Mouse (Mus musculus) neural tube, embryonic 12.5 days (tissue): ENCODE measurements around the gene Ivd. TPM values are rescaled to one million over a fixed set of nuclear protein-coding genes. Genes with fewer than 3 reads are reported as not detected.
A peak's percentile ranks its signal among the peaks of the same experiment; 100 is the strongest.

Source experiments
- ATAC-seq: fragments of 200-750 bp; cut with Nextera tagmentation; 2 replicates; pipeline ENCODE4 v1.8.0; 2017; ENCODE audit warnings: low read depth, mild to moderate bottlenecking, moderate TSS enrichment, moderate library complexity; ENCODE audit not compliant: low FRiP score
- H3K27ac ChIP-seq: fragments of 300-500 bp; sonication (generic); 2 replicates; pipeline ENCODE4 v1.5.1; 2016
- H3K27me3 ChIP-seq: fragments of 300-500 bp; sonication (generic); replicated peaks from 2 replicates; pipeline ENCODE4 v1.6.1; 2016; ENCODE audit warnings: mild to moderate bottlenecking
- H3K36me3 ChIP-seq: fragments of 300-500 bp; sonication (generic); 2 replicates; pipeline ENCODE4 v1.6.1; 2016; ENCODE audit warnings: mild to moderate bottlenecking
- H3K4me1 ChIP-seq: fragments of 300-500 bp; sonication (generic); 2 replicates; pipeline ENCODE4 v1.6.1; 2016
- H3K4me2 ChIP-seq: fragments of 300-500 bp; sonication (generic); replicated peaks from 2 replicates; pipeline ENCODE4 v1.6.1; 2016; ENCODE audit warnings: mild to moderate bottlenecking
- H3K4me3 ChIP-seq: fragments of 300-500 bp; sonication (generic); 2 replicates; pipeline ENCODE4 v1.5.1; 2016
- H3K9ac ChIP-seq: fragments of 300-500 bp; sonication (generic); 2 replicates; pipeline ENCODE4 v1.6.1; 2016; ENCODE audit warnings: mild to moderate bottlenecking
- H3K9me3 ChIP-seq: fragments of 300-500 bp; sonication (generic); 2 replicates; pipeline ENCODE4 v1.6.1; 2016; ENCODE audit warnings: mild to moderate bottlenecking
- WGBS: fragments of 180-500 bp; shearing (Covaris S2); methylation state at CpG from one replicate; pipeline ENCODE4 v1.1.7; 2016; 5-methylcytosine and 5-hydroxymethylcytosine counted together
- polyA plus RNA-seq: library from polyadenylated mRNA; unstranded; fragments of >200 nt; fragmentation: Nextera tagmentation; extraction: Ambion mirVana; gene quantifications from 2 replicates; pipeline ENCODE4 v1.2.1, GENCODE M21; 2016

Ivd gene
- polyA plus RNA-seq, 1 experiment from 2014 or later = 58.5 TPM

- peaks cover 37% of the 10 kb centered on the region for H3K36me3 ChIP-seq
- WGBS = 93% methylated on average over 17 of the region's 17 CpGs
- no peaks in the 10 kb centered on the region for H3K27me3 ChIP-seq
- peaks cover 22% of the 10 kb centered on the region for H3K4me1 ChIP-seq
- no peaks in the 10 kb centered on the region for H3K9me3 ChIP-seq
- H3K4me3 ChIP-seq = no peak overlapping the region
- ATAC-seq = no peak
- no peak overlapping the region for H3K9ac ChIP-seq
- H3K27ac ChIP-seq = no peak overlapping the region
- no peak overlapping the region for H3K4me2 ChIP-seq
Measured at GRCm38 (mm10) chr2:118916436-118916835, 54.7 kb downstream of the Ivd start.

- peaks cover 55% of the 10 kb centered on the region for H3K36me3 ChIP-seq
- no peaks in the 10 kb centered on the region for H3K27me3 ChIP-seq
- H3K9ac ChIP-seq = no peak overlapping the region
- H3K9me3 ChIP-seq = no peaks in the 10 kb centered on the region
- H3K4me1 ChIP-seq = peaks cover 15% of the 10 kb centered on the region
- H3K4me3 ChIP-seq = no peak overlapping the region
- no peak for ATAC-seq
- no peak overlapping the region for H3K27ac ChIP-seq
- no peak overlapping the region for H3K4me2 ChIP-seq
- WGBS = 74% methylated on average over 1 of the region's 1 CpGs
Measured at GRCm38 (mm10) chr2:118918543-118918942, 56.8 kb downstream of the Ivd start.

- H3K9ac ChIP-seq = no peak overlapping the region
- no peak overlapping the region for H3K4me3 ChIP-seq
- peaks cover under 1% of the 10 kb centered on the region; the same call in 1 of the 2 replicates for H3K4me1 ChIP-seq
- H3K9me3 ChIP-seq = no peaks in the 10 kb centered on the region
- peaks cover 57% of the 10 kb centered on the region for H3K36me3 ChIP-seq
- no peak for ATAC-seq
- H3K27me3 ChIP-seq = no peaks in the 10 kb centered on the region
- no peak overlapping the region for H3K4me2 ChIP-seq
- WGBS = 74% methylated on average over 3 of the region's 3 CpGs
- H3K27ac ChIP-seq = no peak overlapping the region
Measured at GRCm38 (mm10) chr2:118920428-118920827, 58.7 kb downstream of the Ivd start.

- 0% methylated on average over 6 of the region's 6 CpGs for WGBS
- Histone ChIP-seq H3K9ac (peak overlapping the region; percentile 83), H3K4me3 (peak overlapping the region; percentile 66), H3K4me1 (peaks cover 25% of the 10 kb centered on the region), H3K27ac (no peak overlapping the region), H3K36me3 (peaks cover 27% of the 10 kb centered on the region), H3K27me3 (no peaks in the 10 kb centered on the region), H3K4me2 (peak overlapping the region; percentile 95), H3K9me3 (no peaks in the 10 kb centered on the region)
- peak; percentile 43 for ATAC-seq
Measured at GRCm38 (mm10) chr2:118925952-118926351, 64.2 kb downstream of the Ivd start.

GRCm38 (mm10) chr2:118926361-118926997, 64.7 kb downstream of the Ivd start, which contains the start of gene Chst14:
Chst14 (plus strand) TSS chr2:118926496.
- WGBS = 1% methylated on average over 46 of the region's 47 CpGs
- Histone ChIP-seq H3K4me2 (peak within 1 kb of the TSS; percentile 95), H3K4me3 (peak within 1 kb of the TSS; percentile 66), H3K9ac (peak within 1 kb of the TSS; percentile 83), H3K27me3 (no peaks in the 10 kb centered on the region), H3K36me3 (peaks cover 22% of the 10 kb centered on the region), H3K4me1 (peaks cover 25% of the 10 kb centered on the region), H3K27ac (no peak within 1 kb of the TSS), H3K9me3 (no peaks in the 10 kb centered on the region)
- peak; percentile 90 for ATAC-seq

GRCm38 (mm10) chr2:118926998-118927739, 65.4 kb downstream of the Ivd start:
- peaks cover 16% of the 10 kb centered on the region for H3K36me3 ChIP-seq
- no peak overlapping the region for H3K27ac ChIP-seq
- no peaks in the 10 kb centered on the region for H3K27me3 ChIP-seq
- H3K9me3 ChIP-seq = no peaks in the 10 kb centered on the region
- peak overlapping the region; percentile 83 for H3K9ac ChIP-seq
- peak overlapping the region; percentile 66 for H3K4me3 ChIP-seq
- peak overlapping the region; percentile 95 for H3K4me2 ChIP-seq
- 34% methylated on average over 31 of the region's 31 CpGs for WGBS
- H3K4me1 ChIP-seq = peaks cover 25% of the 10 kb centered on the region
- ATAC-seq = no peak

Other genes starting within 250 kb of the Ivd start
- 4.7 and 5.7 TPM in 2 replicates for gene Pak6, start 198.7 kb upstream of the Ivd start, polyA plus RNA-seq
- gene Ankrd63, start 158.0 kb upstream of the Ivd start, polyA plus RNA-seq = not detected in 2 replicates
- 0.41 and 1.1 TPM in 2 replicates for gene Plcb2, start 133.5 kb upstream of the Ivd start, polyA plus RNA-seq
- gene Inafm2, start 116.2 kb upstream of the Ivd start, polyA plus RNA-seq = 25.2 and 25.4 TPM in 2 replicates
- gene Ccdc9b, start 99.3 kb upstream of the Ivd start, polyA plus RNA-seq = 1.6 and 1.9 TPM in 2 replicates
- gene Phgr1, start 89.2 kb upstream of the Ivd start, polyA plus RNA-seq = not detected in 2 replicates
- 21.7 and 24.0 TPM in 2 replicates for gene Disp2, start 82.2 kb upstream of the Ivd start, polyA plus RNA-seq
- 90.3 and 93.5 TPM in 2 replicates for gene Knstrn, start 48.0 kb upstream of the Ivd start, polyA plus RNA-seq
- 8.1 and 8.6 TPM in 2 replicates for gene Bahd1, start 38.4 kb downstream of the Ivd start, polyA plus RNA-seq
- gene Chst14, start 64.5 kb downstream of the Ivd start, polyA plus RNA-seq = 18.3 and 18.4 TPM in 2 replicates
- 28.0 and 28.8 TPM in 2 replicates for gene Ccdc32, start 167.4 kb downstream of the Ivd start, polyA plus RNA-seq
- gene Rpusd2, start 172.8 kb downstream of the Ivd start, polyA plus RNA-seq = 6.6 TPM in 2 replicates
- gene Knl1, start 185.2 kb downstream of the Ivd start, polyA plus RNA-seq = 37.6 and 38.1 TPM in 2 replicates